Mouse (Mus musculus) intestine, embryonic 16.5 days (tissue): ENCODE results near the gene Anapc4. TPM values are rescaled to one million over a fixed set of nuclear protein-coding genes. Genes with fewer than 3 reads are reported as not detected.

Experiments used
- ATAC-seq: fragments of 200-750 bp; cut with Nextera tagmentation; 2 replicates; pipeline ENCODE4 v1.8.0; 2017; ENCODE audit warnings: moderate TSS enrichment, moderate library complexity
- H3K27ac ChIP-seq: fragments of 300-500 bp; sonication (generic); 2 replicates; pipeline ENCODE4 v1.5.1; 2014; ENCODE audit warnings: mild to moderate bottlenecking, low read length
- H3K27me3 ChIP-seq: fragments of 300-500 bp; sonication (generic); replicated peaks from 2 replicates; pipeline ENCODE4 v1.6.1; 2014; ENCODE audit warnings: low read length, control low read depth, mixed read lengths; ENCODE audit not compliant: control insufficient read depth, insufficient read depth
- H3K36me3 ChIP-seq: fragments of 300-500 bp; sonication (generic); 2 replicates; pipeline ENCODE4 v1.6.1; 2014; ENCODE audit warnings: low read length, control low read depth; ENCODE audit not compliant: control insufficient read depth, insufficient read depth
- H3K4me1 ChIP-seq: fragments of 300-500 bp; sonication (generic); 2 replicates; pipeline ENCODE4 v1.6.1; 2014; ENCODE audit warnings: low read length, control low read depth, mixed read lengths; ENCODE audit not compliant: control insufficient read depth, insufficient read depth
- H3K4me2 ChIP-seq: fragments of 300-500 bp; sonication (generic); 2 replicates; pipeline ENCODE4 v1.6.1; 2014; ENCODE audit warnings: low read depth, low read length, control low read depth
- H3K4me3 ChIP-seq: fragments of 300-500 bp; sonication (generic); 2 replicates; pipeline ENCODE4 v1.5.1; 2014; ENCODE audit warnings: mild to moderate bottlenecking, low read length
- H3K9ac ChIP-seq: fragments of 300-500 bp; sonication (generic); 2 replicates; pipeline ENCODE4 v1.6.1; 2014; ENCODE audit warnings: low read depth, low read length
- H3K9me3 ChIP-seq: fragments of 300-500 bp; sonication (generic); 2 replicates; pipeline ENCODE4 v1.6.1; 2016; ENCODE audit warnings: low read length, control low read depth; ENCODE audit not compliant: control insufficient read depth
- WGBS: fragments of 180-500 bp; shearing (Covaris S2); extraction: QIAGEN DNeasy Blood & Tissue Kit; methylation state at CpG from one replicate; pipeline ENCODE4 v1.1.7; 2014; 5-methylcytosine and 5-hydroxymethylcytosine counted together
- polyA plus RNA-seq: library from polyadenylated mRNA; unstranded; fragments of >200 nt; fragmentation: Nextera tagmentation; extraction: Ambion mirVana; gene quantifications from 2 replicates; pipeline ENCODE4 v1.2.1, GENCODE M21; 2015

Anapc4 gene
- polyA plus RNA-seq, 1 experiment from 2014 or later: 76.3 TPM

DNA sequence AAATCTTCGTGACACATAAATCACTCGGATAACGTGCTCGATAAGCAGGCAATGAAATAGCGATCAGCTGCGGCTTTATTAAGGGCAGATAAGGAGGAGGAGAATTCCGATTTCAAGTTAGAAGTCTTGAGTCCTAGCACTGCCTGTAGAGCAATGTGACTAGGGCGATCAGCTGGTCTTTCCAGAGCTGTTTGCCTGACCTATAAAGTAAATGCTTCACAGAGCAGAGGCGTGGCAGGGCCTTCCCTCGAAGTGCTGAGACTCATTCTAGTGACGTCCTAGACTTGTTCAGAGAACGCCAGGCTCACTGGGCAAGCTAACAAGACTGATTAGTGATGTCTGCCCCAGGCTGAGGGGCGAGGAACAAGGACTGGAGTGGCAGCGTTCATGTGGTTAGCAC is 22.8 kb upstream of the Anapc4 start:
- H3K9ac ChIP-seq: no peak overlapping the region
- H3K9me3 ChIP-seq: no peaks in the 10 kb centered on the region
- WGBS: 68% methylated on average over 14 of the region's 14 CpGs
- H3K27ac ChIP-seq: no peak overlapping the region
- no peak overlapping the region for H3K4me2 ChIP-seq
- H3K36me3 ChIP-seq: peaks cover 2% of the 10 kb centered on the region; the same call in 1 of the 2 replicates
- H3K4me3 ChIP-seq: no peak overlapping the region
- H3K27me3 ChIP-seq: no peaks in the 10 kb centered on the region
- ATAC-seq: peak; percentile 90
- H3K4me1 ChIP-seq: no peaks in the 10 kb centered on the region

DNA sequence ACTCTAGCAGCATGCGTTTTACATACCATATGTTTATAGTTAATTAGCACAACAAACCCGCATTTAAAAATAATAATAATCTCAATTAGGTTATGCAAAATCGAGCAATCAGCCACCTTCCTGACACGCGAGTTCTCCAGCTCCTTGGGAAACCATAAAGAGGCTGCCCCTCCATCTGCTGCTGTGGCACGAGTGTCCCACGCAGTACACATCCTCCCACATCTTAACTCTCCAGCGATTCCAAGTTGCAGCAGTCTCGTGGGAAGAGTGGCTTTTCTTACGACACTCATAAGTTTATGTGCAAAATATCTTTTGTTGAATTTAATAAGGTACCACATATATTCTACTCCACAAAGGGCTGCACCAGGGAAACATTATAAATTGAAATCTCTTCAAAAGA is 21.4 kb upstream of the Anapc4 start:
- no peak for ATAC-seq
- WGBS: 88% methylated on average over 10 of the region's 10 CpGs
- Histone ChIP-seq H3K4me2 (no peak overlapping the region), H3K9me3 (no peaks in the 10 kb centered on the region), H3K36me3 (peaks cover 2% of the 10 kb centered on the region; the same call in 1 of the 2 replicates), H3K27me3 (no peaks in the 10 kb centered on the region), H3K4me3 (no peak overlapping the region), H3K9ac (no peak overlapping the region), H3K4me1 (no peaks in the 10 kb centered on the region), H3K27ac (no peak overlapping the region)

DNA sequence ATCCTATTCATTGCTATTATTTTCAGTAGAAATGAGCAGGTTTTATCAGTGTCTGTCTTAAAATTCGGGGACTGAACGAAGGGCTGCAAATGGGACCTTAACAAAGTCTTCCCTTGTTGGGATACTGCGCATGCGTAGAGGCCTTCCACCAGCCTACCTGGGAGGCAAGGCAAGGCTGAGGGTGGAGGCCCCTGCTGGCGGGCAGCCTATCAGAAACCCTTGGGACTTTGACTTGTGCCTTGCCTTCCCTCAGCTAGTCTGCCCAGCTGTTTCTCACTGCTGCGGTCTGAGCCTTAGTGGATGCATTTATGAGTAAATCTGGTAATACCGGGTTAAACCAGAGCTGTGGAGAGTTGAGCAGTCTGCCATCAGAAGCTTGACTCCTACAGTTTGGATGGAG is 20.5 kb upstream of the Anapc4 start:
- ATAC-seq: peak; percentile 55; the same call in 1 of the 2 replicates
- H3K4me3 ChIP-seq: no peak overlapping the region
- no peaks in the 10 kb centered on the region for H3K4me1 ChIP-seq
- no peaks in the 10 kb centered on the region for H3K27me3 ChIP-seq
- H3K9ac ChIP-seq: no peak overlapping the region
- no peak overlapping the region for H3K27ac ChIP-seq
- WGBS: 93% methylated on average over 7 of the region's 7 CpGs
- peaks cover 2% of the 10 kb centered on the region; the same call in 1 of the 2 replicates for H3K36me3 ChIP-seq
- no peaks in the 10 kb centered on the region for H3K9me3 ChIP-seq
- H3K4me2 ChIP-seq: no peak overlapping the region

DNA sequence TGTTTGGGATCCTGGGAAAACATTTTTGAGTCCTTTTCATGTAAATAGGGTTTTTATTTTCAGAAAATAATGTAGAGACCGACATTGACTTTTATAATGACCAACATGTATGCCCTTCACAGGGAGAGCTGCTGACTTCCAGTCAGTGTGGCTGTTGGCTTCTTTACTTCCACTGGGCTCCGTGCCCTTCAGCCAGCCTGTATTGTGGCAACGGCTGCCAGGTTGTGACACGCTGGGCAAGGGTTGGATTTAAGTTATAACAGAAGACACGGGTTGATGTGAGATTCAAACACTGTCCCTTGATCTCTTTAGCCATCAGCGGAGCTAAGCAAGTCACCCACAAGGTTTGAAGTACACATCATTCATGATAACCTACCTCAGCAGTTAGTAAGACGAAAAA is 15.1 kb upstream of the Anapc4 start:
- Histone ChIP-seq H3K36me3 (peaks cover 9% of the 10 kb centered on the region), H3K4me3 (no peak overlapping the region), H3K9ac (no peak overlapping the region), H3K9me3 (no peaks in the 10 kb centered on the region), H3K27ac (no peak overlapping the region), H3K27me3 (no peaks in the 10 kb centered on the region), H3K4me1 (no peaks in the 10 kb centered on the region), H3K4me2 (no peak overlapping the region)
- WGBS: 89% methylated on average over 7 of the region's 7 CpGs
- ATAC-seq: no peak

DNA sequence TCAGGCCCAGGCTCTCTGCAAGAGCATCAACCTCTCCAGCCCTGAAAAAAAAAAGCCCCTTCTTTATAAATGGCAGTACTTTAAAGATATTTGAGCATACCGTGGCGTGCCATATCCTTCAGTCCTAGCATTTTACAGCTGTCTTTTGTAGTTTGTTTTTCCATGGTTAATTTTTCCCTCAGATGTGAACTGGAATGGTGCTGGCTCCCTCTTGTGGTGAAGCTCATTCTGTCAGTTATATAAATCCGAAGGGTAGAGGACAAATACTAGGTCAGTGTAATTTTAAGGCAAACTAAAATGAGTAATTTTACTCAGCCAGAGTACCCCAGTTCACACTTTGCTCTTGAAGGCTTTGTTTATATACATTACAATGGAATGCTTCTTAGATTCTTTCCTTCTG is 12.1 kb upstream of the Anapc4 start:
- no peak overlapping the region for H3K4me3 ChIP-seq
- no peaks in the 10 kb centered on the region for H3K4me1 ChIP-seq
- no peak overlapping the region for H3K27ac ChIP-seq
- H3K9me3 ChIP-seq: no peaks in the 10 kb centered on the region
- H3K27me3 ChIP-seq: no peaks in the 10 kb centered on the region
- H3K4me2 ChIP-seq: no peak overlapping the region
- no peak overlapping the region for H3K9ac ChIP-seq
- H3K36me3 ChIP-seq: peaks cover 7% of the 10 kb centered on the region
- 26% methylated on average over 3 of the region's 3 CpGs for WGBS
- ATAC-seq: no peak

DNA sequence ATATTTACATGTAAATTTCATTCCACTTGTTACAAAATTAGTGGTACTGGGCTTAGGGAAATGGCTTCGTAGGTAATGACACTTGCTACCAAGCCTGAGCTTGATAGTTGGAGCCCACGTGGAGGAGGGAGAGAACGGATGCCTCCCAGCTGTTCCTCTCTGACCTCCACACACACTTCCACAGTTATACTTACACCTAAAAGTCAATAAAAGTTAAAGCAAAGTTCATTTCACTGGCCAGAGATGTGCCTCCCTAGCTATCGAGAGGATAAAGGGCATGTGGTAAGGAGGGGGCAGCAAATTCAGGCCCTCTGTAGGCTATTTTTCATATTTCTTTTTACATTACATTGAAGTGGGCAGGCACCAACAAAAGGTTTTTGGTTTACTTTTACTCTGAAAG is 5.9 kb upstream of the Anapc4 start:
- peak; percentile 79 for ATAC-seq
- no peaks in the 10 kb centered on the region for H3K36me3 ChIP-seq
- H3K9ac ChIP-seq: no peak overlapping the region
- no peak overlapping the region for H3K4me2 ChIP-seq
- H3K27ac ChIP-seq: no peak overlapping the region
- H3K4me1 ChIP-seq: no peaks in the 10 kb centered on the region; the same call in 1 of the 2 replicates
- no peaks in the 10 kb centered on the region for H3K9me3 ChIP-seq
- WGBS: 56% methylated on average over 4 of the region's 4 CpGs
- H3K27me3 ChIP-seq: no peaks in the 10 kb centered on the region
- no peak overlapping the region for H3K4me3 ChIP-seq

DNA sequence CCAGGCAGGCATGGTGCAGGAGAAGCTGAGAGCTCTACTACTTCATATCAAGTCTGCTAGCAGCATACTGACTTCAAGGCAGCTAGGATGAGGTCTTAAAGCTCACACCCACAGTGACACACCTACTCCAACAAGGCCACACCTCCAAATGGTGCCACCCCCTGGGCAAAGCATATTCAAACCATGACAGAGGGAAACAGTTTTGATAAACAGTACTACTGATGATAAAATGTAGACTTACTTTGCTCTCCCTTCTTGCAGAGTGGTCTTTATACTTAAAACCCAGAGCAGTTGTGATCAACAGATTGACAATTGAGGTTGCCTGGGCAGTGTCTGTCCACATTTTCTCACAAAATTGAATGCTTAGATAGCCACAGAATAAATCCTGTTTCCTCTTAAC is 807 bp upstream of the Anapc4 start:
- Histone ChIP-seq H3K27me3 (no peaks in the 10 kb centered on the region), H3K4me2 (peak overlapping the region; percentile 61), H3K4me3 (peak overlapping the region; percentile 77), H3K9ac (0 out of 2 replicates have a peak overlapping the region, but pooled peaks have one; percentile 94), H3K36me3 (no peaks in the 10 kb centered on the region), H3K27ac (peak overlapping the region; percentile 89), H3K9me3 (no peaks in the 10 kb centered on the region), H3K4me1 (peaks cover 4% of the 10 kb centered on the region)
- ATAC-seq: no peak

DNA sequence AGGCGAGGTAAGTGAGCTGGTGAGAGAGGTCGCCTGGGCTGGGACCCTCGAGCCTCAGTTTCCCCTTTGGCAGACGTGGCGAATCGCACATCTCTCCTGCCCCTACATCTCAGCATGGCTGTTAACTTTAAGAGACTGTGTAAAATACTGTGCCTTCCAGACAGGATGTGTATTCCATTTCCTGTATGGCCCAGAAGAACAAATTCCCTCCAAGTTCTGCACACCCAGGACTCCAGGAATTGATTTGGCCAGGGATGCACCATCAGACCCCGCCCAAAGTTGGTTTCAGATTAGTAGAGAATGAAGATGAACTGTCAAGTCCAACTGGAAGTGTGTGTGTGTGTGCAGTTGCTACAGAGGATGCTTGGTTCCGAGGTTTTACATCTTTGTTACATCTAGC is 574 bp downstream of the Anapc4 start:
- Histone ChIP-seq H3K27ac (peak overlapping the region; percentile 89), H3K4me3 (peak overlapping the region; percentile 77), H3K4me1 (peaks cover 4% of the 10 kb centered on the region), H3K9ac (peak overlapping the region; percentile 94), H3K27me3 (no peaks in the 10 kb centered on the region), H3K9me3 (no peaks in the 10 kb centered on the region), H3K36me3 (no peaks in the 10 kb centered on the region), H3K4me2 (peak overlapping the region; percentile 80)
- WGBS: 7% methylated on average over 8 of the region's 8 CpGs
- no peak for ATAC-seq

DNA sequence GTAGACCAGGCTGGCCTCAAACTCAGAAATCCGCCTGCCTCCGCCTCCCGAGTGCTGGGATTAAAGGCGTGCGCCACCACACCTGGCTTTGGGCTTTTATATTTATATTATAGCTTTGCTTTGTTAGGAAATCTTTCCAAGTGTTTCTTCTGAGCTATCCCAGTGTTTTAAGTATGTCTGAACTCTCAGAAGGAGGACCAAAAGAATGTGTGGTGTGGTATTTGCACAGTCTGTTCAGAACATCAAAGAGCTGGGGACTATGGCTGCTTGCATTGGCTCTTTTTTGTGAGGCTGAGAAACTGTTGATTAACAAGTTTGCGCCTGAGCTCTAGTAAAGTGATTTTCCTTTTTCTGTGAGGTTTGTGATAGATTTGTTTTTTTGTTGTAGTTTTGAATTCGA is 10.5 kb downstream of the Anapc4 start:
- no peak for ATAC-seq
- Histone ChIP-seq H3K4me1 (no peaks in the 10 kb centered on the region), H3K36me3 (peaks cover 7% of the 10 kb centered on the region; the same call in 1 of the 2 replicates), H3K4me2 (no peak overlapping the region), H3K27me3 (no peaks in the 10 kb centered on the region), H3K4me3 (no peak overlapping the region), H3K9me3 (no peaks in the 10 kb centered on the region), H3K27ac (no peak overlapping the region), H3K9ac (no peak overlapping the region)
- 87% methylated on average over 7 of the region's 7 CpGs for WGBS

DNA sequence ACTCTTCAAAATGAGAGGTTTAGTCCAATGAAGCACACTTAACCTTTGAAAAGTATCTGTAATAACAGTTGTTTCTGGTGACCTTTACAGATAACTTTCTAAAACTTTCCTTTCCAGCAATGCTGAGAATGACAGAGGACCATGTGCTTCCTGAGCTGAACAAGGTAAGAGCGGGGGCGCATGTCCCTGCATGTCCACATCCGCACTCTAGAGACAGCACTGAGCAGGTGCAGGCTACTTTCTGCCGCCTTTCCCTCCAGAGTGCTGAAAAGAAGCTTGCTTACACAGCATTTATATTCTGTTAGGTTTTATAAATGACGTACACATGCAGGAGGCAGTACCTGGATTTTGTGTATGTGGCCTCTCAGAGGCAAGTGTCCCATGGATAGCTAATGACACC is 21.9 kb downstream of the Anapc4 start:
- H3K4me3 ChIP-seq: no peak overlapping the region
- 95% methylated on average over 5 of the region's 5 CpGs for WGBS
- no peaks in the 10 kb centered on the region for H3K4me1 ChIP-seq
- peaks cover 19% of the 10 kb centered on the region for H3K36me3 ChIP-seq
- H3K9me3 ChIP-seq: no peaks in the 10 kb centered on the region
- H3K4me2 ChIP-seq: no peak overlapping the region
- no peaks in the 10 kb centered on the region for H3K27me3 ChIP-seq
- no peak overlapping the region for H3K27ac ChIP-seq
- no peak for ATAC-seq
- no peak overlapping the region for H3K9ac ChIP-seq
